Mouse (Mus musculus): ENCODE results near the gene Gm436.

The Gm436 gene

GRCm38 (mm10) chr4:144686268-144686667 lies at the start of gene Gm436:
Gene Gm436 (minus strand): TSS chr4:144686368.
- DNase-seq (ENCODE audit: low read depth, low spot score) = no peak

GRCm38 (mm10) chr4:144721304-144721703 lies 35.1 kb upstream of the Gm436 start, which contains the start of gene Gm13178:
Gene Gm13178 (minus strand): TSS chr4:144721404.
- no peak for DNase-seq (ENCODE audit: low read depth, low spot score)

GRCm38 (mm10) chr4:144719691-144720090 lies 33.5 kb upstream of the Gm436 start:
- no peak for DNase-seq (ENCODE audit: low read depth, low spot score)

GRCm38 (mm10) chr4:144718288-144718687 lies 32.1 kb upstream of the Gm436 start:
- DNase-seq (ENCODE audit: low read depth, low spot score) = no peak

GRCm38 (mm10) chr4:144638263-144638662 lies 47.9 kb downstream of the Gm436 start:
- no peak for DNase-seq (ENCODE audit: low read depth, low spot score)

All from brain, embryonic 18.5 days (tissue).